Mouse (Mus musculus) neural tube, embryonic 11.5 days (tissue): ENCODE measurements around the gene C5ar2. TPM values are rescaled to one million over a fixed set of nuclear protein-coding genes. Genes with fewer than 3 reads are reported as not detected.

Experiments used
- ATAC-seq: fragments of 200-750 bp; cut with Nextera tagmentation; 2 replicates; pipeline ENCODE4 v1.8.0; 2017; ENCODE audit warnings: moderate number of reproducible peaks, mild to moderate bottlenecking, moderate TSS enrichment, moderate library complexity; ENCODE audit not compliant: insufficient read depth, low FRiP score, low TSS enrichment
- DNase-seq: peaks from one replicate; pipeline ENCODE4 v3.0.0-alpha.2; 2015; ENCODE audit warnings: low spot score
- H3K27ac ChIP-seq: fragments of 300-500 bp; sonication (generic); 2 replicates; pipeline ENCODE4 v1.5.1; 2014; ENCODE audit warnings: low read depth, mild to moderate bottlenecking, low read length
- H3K27me3 ChIP-seq: fragments of 300-500 bp; sonication (generic); 2 replicates; pipeline ENCODE4 v1.6.1; 2014; ENCODE audit warnings: mild to moderate bottlenecking, low read length, mixed read lengths; ENCODE audit not compliant: control insufficient read depth, insufficient read depth
- H3K36me3 ChIP-seq: fragments of 300-500 bp; sonication (generic); 2 replicates; pipeline ENCODE4 v1.6.1; 2014; ENCODE audit warnings: mild to moderate bottlenecking, low read length, moderate library complexity, mixed read lengths; ENCODE audit not compliant: control insufficient read depth, insufficient read depth
- H3K4me1 ChIP-seq: fragments of 300-500 bp; sonication (generic); 2 replicates; pipeline ENCODE4 v1.6.1; 2014; ENCODE audit warnings: low read length, mixed read lengths; ENCODE audit not compliant: control insufficient read depth, insufficient read depth
- H3K4me2 ChIP-seq: fragments of 300-500 bp; sonication (generic); 2 replicates; pipeline ENCODE4 v1.6.1; 2014; ENCODE audit warnings: low read depth, mild to moderate bottlenecking, moderate library complexity
- H3K4me3 ChIP-seq: fragments of 300-500 bp; sonication (generic); 2 replicates; pipeline ENCODE4 v1.5.1; 2014; ENCODE audit warnings: low read depth, low read length
- H3K9ac ChIP-seq: fragments of 300-500 bp; sonication (generic); 2 replicates; pipeline ENCODE4 v1.6.1; 2014; ENCODE audit warnings: mild to moderate bottlenecking, low read length
- H3K9me3 ChIP-seq: fragments of 300-500 bp; sonication (generic); 2 replicates; pipeline ENCODE4 v1.6.1; 2016; ENCODE audit warnings: low read length; ENCODE audit not compliant: control insufficient read depth
- WGBS: fragments of 180-500 bp; shearing (Covaris S2); extraction: QIAGEN DNeasy Blood & Tissue Kit; methylation state at CpG from one replicate; pipeline ENCODE4 v1.1.7; 2014; 5-methylcytosine and 5-hydroxymethylcytosine counted together
- polyA plus RNA-seq: library from polyadenylated mRNA; unstranded; fragments of >200 nt; fragmentation: Nextera tagmentation; extraction: Ambion mirVana; gene quantifications from 2 replicates; pipeline ENCODE4 v1.2.1, GENCODE M21; 2014

C5ar2 gene
- polyA plus RNA-seq, 1 experiment from 2014 or later, result not detected

DNA sequence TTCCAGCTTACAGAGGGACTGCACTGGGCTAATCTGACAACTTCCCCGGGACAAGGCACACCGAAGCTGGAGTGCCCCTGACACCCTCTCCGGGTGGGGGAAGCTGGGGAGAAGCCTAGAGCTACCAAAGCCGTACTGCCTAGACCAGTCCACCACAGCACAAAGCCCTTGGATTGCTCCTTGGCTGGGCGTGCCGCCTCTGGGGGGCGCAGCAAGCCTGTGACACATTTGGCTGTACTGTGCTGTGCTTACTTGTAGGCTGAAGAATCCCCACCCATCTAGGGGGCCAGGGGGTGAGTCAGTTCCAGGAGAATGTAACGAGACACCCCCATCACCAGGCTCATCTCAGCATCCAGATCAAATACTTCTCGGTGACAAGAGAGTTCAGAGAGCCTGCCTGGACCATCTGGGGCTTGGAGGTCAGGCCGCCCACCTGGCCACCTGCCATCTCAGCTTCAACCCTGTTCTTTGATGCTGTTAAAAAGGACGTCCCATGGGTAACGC lies 33.0 kb downstream of the C5ar2 start:
- ATAC-seq, result no peak
- Histone ChIP-seq H3K9me3 (no peaks in the 10 kb centered on the region), H3K4me1 (no peaks in the 10 kb centered on the region), H3K36me3 (peaks cover 19% of the 10 kb centered on the region), H3K27me3 (no peaks in the 10 kb centered on the region), H3K4me3 (no peak overlapping the region), H3K27ac (no peak overlapping the region), H3K9ac (no peak overlapping the region), H3K4me2 (no peak overlapping the region)
- peak; percentile 19 for DNase-seq
- 79% methylated on average over 12 of the region's 12 CpGs for WGBS

DNA sequence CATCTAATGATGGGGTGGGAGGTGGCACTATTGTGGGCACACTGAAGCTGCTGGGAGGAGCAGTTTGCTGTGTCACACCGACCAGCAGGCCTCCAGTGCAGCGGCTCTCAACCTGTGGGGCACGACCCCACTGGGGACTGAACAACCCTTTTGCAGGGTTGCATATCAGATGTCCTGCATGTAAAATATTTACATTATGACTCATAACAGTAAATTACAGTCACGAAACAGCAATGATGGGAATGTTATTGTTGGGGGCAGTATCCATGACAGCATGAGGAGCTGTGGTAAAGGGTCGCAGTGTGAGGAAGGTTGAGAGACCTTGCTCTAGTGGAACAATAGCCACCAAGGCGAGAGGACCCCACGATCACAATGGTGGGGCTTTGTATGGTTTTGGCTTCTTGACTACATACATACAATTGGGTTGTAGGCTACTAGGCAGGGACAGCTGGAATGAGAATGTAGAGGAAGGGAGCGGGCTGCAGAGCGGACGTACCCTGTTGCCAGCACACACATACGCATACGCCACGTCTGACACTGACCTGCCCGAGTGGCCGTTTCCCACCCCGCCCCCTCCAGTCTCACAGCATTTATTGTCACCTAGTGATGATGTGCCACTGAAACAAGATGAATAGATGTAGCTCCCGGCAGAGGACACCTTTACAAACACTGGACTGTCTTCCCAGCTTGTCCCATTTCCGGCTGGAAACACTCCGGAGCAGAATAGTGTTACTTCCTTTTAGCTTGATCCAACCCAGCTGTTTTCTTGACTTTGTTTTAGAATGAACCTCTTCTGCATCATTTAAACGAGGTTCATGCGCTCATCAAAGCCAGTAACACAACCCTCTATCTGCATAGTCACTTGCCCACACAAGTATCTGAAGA lies 34.9 kb downstream of the C5ar2 start:
- no peaks in the 10 kb centered on the region for H3K27me3 ChIP-seq
- no peaks in the 10 kb centered on the region for H3K4me1 ChIP-seq
- no peak overlapping the region for H3K27ac ChIP-seq
- H3K9ac ChIP-seq, result no peak overlapping the region
- H3K4me2 ChIP-seq, result no peak overlapping the region
- H3K4me3 ChIP-seq, result no peak overlapping the region
- DNase-seq, result no peak
- ATAC-seq, result no peak
- no peaks in the 10 kb centered on the region for H3K9me3 ChIP-seq
- WGBS, result 91% methylated on average over 21 of the region's 21 CpGs
- H3K36me3 ChIP-seq, result peaks cover 7% of the 10 kb centered on the region

DNA sequence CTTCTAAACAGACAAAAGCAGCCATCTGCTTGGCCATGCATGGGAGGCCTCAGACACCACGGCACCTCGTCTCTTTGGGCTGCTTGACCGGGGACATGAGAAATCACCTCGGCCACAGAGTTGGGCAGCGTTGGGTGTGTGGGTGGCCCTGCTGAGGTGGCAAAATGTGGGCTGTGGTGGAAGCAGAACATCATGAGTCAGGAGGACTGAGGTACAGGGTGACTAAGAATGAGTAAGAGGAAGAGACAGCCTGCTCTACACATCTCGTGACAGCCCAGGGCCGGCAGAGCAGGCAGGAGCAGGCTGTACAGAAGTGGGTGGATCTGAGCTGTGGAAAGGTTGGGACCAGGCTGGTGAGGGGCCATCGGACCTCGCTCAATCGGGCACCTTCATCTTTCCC lies 36.5 kb downstream of the C5ar2 start:
- H3K9ac ChIP-seq, result no peak overlapping the region
- H3K4me3 ChIP-seq, result no peak overlapping the region
- H3K9me3 ChIP-seq, result no peaks in the 10 kb centered on the region
- H3K4me2 ChIP-seq, result no peak overlapping the region
- no peak for DNase-seq
- peaks cover 9% of the 10 kb centered on the region for H3K36me3 ChIP-seq
- ATAC-seq, result no peak
- H3K4me1 ChIP-seq, result no peaks in the 10 kb centered on the region
- 90% methylated on average over 10 of the region's 10 CpGs for WGBS
- H3K27me3 ChIP-seq, result no peaks in the 10 kb centered on the region
- no peak overlapping the region for H3K27ac ChIP-seq

DNA sequence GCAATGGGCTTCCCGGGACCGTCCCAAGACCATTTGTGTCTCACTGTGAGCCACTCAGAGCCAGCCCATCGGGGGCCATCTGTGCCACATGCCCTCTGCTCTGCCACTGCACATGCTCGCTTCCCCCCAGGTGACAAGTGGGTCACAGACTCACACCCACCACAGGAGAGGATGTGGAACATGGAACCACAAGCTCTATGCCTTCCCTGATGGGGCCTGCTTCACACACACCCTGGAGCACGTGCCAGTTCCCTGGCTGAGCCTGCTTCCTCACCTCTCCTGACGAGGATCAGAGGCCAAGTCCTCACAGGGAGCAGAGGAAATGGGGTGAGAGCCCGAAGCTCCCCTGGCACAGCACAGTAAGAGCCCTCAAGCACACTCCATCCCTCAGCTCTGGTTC lies 36.9 kb downstream of the C5ar2 start:
- no peak overlapping the region for H3K9ac ChIP-seq
- peaks cover 9% of the 10 kb centered on the region for H3K36me3 ChIP-seq
- ATAC-seq, result no peak
- no peak overlapping the region for H3K27ac ChIP-seq
- DNase-seq, result no peak
- H3K4me1 ChIP-seq, result no peaks in the 10 kb centered on the region
- no peak overlapping the region for H3K4me2 ChIP-seq
- H3K9me3 ChIP-seq, result no peaks in the 10 kb centered on the region
- WGBS, result 87% methylated on average over 7 of the region's 7 CpGs
- no peaks in the 10 kb centered on the region for H3K27me3 ChIP-seq
- no peak overlapping the region for H3K4me3 ChIP-seq

DNA sequence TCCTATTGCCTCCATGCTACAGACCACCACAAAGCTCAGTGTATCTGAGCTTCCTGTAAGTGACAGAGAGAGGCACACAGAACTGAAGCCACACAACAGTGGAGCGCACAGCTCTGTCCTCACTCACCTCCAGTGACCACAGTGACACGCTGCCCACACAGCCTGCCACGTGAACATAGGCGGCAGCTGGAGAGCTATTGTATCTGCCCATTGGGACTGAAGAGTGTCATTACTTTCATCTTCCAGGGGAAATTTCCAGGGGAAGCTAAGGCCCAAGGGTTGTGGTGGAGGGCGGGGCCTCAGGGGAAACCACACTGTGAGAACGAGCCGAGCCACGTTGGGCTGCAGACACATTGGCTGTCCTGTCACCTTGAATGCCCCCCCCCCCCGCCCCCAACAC lies 39.2 kb downstream of the C5ar2 start:
- DNase-seq, result no peak
- Histone ChIP-seq H3K27ac (no peak overlapping the region), H3K9me3 (no peaks in the 10 kb centered on the region), H3K4me2 (no peak overlapping the region), H3K4me1 (no peaks in the 10 kb centered on the region), H3K36me3 (peaks cover 8% of the 10 kb centered on the region), H3K9ac (no peak overlapping the region), H3K27me3 (no peaks in the 10 kb centered on the region), H3K4me3 (no peak overlapping the region)
- WGBS, result 81% methylated on average over 8 of the region's 9 CpGs
- no peak for ATAC-seq

DNA sequence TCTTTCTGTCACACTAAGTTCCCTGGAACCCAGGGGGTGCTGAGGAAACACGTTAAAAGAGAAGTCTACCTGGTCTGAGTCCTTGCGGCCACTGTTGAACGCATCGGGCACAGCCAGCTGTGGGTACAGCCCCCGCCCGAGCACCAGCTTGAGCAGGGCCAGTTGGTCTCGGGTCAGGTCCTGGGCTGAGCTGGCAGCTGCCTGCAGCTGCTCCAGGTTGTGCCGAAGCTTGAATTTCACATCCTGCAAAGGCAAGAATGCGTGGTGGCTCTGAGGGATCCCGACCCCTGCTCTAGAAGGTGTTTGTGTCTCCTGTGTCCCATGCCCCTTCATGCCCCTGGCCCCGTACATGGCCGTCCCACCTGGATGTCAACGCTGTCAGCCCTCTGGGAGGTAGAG lies 40.5 kb downstream of the C5ar2 start:
- Histone ChIP-seq H3K36me3 (peaks cover 10% of the 10 kb centered on the region), H3K27ac (no peak overlapping the region), H3K9ac (no peak overlapping the region), H3K4me1 (no peaks in the 10 kb centered on the region), H3K4me3 (no peak overlapping the region), H3K4me2 (no peak overlapping the region), H3K27me3 (no peaks in the 10 kb centered on the region), H3K9me3 (no peaks in the 10 kb centered on the region)
- DNase-seq (no peak), ATAC-seq (no peak)
- 92% methylated on average over 13 of the region's 13 CpGs for WGBS

DNA sequence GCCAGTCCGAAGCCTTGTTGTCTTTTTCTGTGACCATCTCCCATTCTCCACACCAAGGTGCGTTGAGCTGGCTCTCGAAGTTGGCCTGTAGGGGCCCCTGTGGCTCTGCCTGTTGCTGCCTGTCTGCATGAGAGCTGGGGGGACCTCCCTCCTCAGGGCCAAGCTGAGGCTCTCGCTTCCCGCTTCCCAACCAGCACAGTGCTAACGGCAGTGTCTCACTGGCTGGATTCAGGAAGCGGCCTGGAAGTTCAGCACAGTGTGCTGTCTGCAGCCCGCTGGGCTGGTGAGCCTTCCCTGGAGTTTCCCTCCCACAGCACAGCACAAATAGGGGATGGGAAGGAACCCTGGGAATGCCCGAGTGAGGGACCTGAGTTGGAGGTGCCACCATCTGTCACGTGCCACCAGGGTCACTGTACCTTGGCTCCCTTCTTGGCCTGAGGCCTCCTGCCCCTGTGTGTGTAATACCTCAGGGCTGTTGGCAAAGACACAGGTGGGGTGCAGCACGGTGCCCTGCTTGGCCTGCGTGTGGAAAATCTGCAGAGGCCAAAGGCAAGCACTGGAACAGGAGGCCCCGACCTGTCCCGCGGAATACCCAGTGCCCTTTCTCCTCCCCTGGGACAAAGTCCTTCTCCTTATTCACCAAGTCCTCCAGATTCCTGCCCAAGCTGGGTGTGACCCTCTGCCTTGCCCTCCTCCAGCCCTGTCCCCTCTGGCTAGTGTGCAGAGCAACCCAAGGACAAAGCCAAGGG lies 41.0 kb downstream of the C5ar2 start:
- 85% methylated on average over 15 of the region's 15 CpGs for WGBS
- no peak overlapping the region for H3K4me2 ChIP-seq
- H3K27ac ChIP-seq, result no peak overlapping the region
- no peaks in the 10 kb centered on the region for H3K27me3 ChIP-seq
- no peaks in the 10 kb centered on the region for H3K4me1 ChIP-seq
- no peaks in the 10 kb centered on the region for H3K9me3 ChIP-seq
- H3K36me3 ChIP-seq, result peaks cover 8% of the 10 kb centered on the region
- H3K9ac ChIP-seq, result no peak overlapping the region
- ATAC-seq, result no peak
- DNase-seq, result no peak
- no peak overlapping the region for H3K4me3 ChIP-seq

DNA sequence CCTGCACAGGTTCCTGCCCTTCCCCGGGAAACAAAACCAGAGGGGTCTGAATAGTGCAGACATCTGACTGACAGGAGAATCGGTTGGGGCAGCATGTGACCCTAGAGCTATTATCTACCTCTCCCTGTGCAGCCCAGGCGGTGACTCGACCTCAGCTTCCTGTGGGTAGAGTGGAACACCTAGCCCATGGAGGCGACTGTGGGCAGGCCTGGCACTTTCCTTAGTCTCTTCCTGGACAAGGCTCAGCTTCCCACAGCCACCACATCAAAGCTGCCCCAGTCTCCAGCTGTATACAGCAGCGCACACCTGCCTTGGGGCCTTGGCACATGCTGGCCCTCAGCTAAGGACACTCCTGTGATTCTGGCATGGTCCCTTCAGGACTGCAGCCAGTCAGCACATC lies 42.8 kb downstream of the C5ar2 start:
- no peak for DNase-seq
- 92% methylated on average over 6 of the region's 6 CpGs for WGBS
- Histone ChIP-seq H3K9me3 (no peaks in the 10 kb centered on the region), H3K4me3 (no peak overlapping the region), H3K36me3 (peaks cover 8% of the 10 kb centered on the region), H3K4me1 (no peaks in the 10 kb centered on the region), H3K27me3 (no peaks in the 10 kb centered on the region), H3K9ac (no peak overlapping the region), H3K4me2 (no peak overlapping the region), H3K27ac (no peak overlapping the region)
- no peak for ATAC-seq
